Mouse (Mus musculus) olfactory bulb, adult 2 months (tissue): ENCODE measurements around the gene Dctn3.
"Not testable (repeated sequence)": the region's sequence is repeated elsewhere in the genome, so short reads cannot be mapped to it uniquely, and the experiment has no call there.

ENCODE experiments used
- CTCF ChIP-seq: fragments of 200-500 bp; IDR thresholded peaks from 2 replicates; pipeline ENCODE4 v1.5.1; 2012; ENCODE audit warnings: low read depth, mild to moderate bottlenecking, low read length, moderate library complexity; ENCODE audit not compliant: insufficient read depth
- POLR2A ChIP-seq: fragments of 200-500 bp; IDR thresholded peaks from 2 replicates; pipeline ENCODE4 v1.6.1; 2012; ENCODE audit warnings: mild to moderate bottlenecking, low read depth, low read length, moderate library complexity; ENCODE audit not compliant: insufficient read depth

DNA sequence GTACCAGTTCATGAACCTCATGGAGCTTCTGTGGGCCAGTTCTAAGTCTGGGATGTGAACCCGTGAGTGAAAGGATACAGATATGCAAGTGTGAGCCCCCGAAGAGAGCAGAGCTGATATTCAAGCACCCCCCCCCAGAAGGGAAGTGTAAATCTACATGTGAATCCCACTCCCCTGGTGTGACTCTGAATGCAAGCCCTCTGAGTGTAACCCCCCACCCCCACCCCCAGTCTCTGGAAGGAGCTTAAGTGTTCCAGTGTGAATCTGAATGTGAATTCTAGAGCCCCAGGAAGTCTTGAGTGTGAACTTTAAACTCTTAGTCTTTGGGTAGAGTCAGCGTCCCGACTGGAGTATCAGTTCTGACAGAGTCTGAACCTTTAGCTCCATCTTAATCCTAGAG is 29.5 kb downstream of the Dctn3 start:
- TF ChIP-seq CTCF, POLR2A: not testable (repeated sequence)
